Mouse (Mus musculus) liver (tissue): ENCODE results near the gene Wipi1.

Source experiments
- DNase-seq: peaks from one replicate; pipeline ENCODE4 v3.0.0-alpha.2; 2020; ENCODE audit warnings: mixed read lengths

The Wipi1 gene

DNA sequence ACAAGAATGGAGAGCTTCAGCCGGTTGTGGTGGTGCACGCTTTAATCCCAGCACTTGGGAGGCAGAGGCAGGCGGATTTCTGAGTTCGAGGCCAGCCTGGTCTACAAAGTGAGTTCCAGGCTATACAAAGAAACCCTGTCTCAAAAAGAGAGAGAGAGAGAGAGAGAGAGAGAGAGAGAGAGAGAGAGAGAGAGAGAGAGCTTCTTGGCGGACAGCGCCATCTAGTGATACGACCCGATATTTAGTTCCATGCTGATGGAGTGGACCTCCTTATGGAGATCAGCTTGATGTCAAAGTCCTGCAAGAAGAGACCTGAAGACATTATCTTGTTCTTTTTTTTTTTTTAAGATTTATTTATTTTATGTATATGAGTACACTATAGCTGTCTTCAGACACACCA lies 7.3 kb upstream of the Wipi1 start:
- peak; percentile 83 for DNase-seq

GRCm38 (mm10) chr11:109616766-109617165 lies 5.0 kb upstream of the Wipi1 start:
- peak; percentile 78 for DNase-seq

- peak; percentile 45 for DNase-seq
These were observed 4.6 kb upstream of the Wipi1 start for GRCm38 (mm10) chr11:109616352-109616751.

DNA sequence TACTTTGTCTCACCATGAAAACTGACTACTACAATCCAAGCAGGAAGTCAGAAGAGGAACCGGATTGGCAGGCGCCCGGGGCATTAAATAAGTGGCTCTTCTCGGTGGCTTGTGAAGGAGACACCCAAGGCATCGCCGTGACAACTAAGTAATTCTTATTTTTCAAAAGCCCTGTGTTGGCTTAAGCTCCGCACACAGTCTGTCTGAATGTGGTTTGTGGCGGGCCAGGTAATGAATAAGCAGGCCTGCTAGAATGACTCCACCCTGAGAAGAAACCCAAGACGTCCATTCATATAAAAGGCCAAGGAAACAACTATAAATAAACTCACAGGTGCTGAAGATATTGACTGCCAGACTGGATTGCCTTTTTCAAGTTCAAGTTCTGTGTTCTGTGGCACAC lies 3.5 kb upstream of the Wipi1 start:
- peak; percentile 53 for DNase-seq

DNA sequence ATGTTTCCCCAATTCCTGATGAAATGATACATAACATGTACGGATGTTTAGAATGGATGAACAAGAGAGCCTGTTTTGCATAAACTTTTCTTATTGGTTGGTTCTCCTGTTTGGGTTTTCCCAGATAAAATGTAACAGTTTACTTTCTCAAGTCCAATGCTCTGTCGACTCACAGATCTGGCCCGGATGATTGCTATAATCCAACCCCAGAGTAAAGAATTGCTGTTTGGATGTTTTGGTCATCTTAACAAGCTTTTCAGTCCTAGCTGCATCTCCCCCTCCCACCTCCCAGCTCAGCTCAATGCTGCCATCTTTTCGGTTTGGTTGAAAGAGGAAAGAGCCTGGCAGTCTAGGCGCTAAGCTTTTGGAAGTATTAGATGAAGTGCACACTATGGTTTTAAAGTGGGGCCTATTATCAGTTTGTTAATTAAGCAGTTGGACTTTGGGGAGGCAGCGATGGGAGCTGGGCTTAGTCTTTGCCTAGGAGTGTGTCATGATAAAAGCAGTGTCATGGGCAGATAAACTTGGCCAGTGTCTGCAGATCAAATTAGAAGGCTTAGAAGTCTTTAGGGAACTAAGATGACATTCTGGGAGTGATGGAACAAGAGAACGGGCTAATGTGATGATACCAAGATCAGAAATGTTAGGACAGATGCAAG lies 1.2 kb upstream of the Wipi1 start:
- peak; percentile 81 for DNase-seq

GRCm38 (mm10) chr11:109610795-109611302 lies 918 bp downstream of the Wipi1 start:
- DNase-seq: no peak

DNA sequence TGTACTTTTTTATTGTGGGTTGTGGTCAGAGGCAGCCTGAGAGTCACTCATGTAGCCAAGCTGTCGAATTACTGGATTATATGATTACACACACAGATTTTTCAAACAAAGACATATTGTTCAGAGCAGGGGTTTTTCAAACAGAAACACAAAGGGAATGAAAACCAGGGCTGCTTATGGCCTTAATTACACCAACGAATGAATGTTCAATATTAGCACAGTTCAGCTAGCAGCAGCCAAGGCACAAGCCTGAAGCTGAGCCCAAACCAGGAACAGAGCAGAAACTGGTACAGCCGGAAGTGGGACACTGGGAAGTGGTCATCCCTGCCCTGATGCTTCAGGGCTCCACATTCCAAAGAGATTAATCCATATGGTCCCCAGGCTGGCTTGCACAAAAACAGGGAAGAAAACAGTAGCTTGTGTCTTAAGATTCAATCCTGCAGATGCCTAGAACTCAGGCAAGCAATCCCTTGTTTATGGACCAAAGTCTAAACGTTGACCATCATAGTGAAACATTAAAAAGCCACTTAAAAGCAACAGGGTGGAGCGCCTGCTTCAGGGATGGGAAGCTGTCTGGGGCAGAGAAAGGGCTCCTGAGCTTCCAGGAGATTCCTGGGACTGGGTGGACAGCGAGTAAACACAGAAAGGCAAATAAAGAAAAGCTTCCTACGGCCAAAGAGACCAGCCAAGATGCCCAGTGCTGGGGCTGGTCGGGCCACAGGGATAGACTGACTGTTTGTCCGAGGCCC lies 1.5 kb downstream of the Wipi1 start:
- no peak for DNase-seq

DNA sequence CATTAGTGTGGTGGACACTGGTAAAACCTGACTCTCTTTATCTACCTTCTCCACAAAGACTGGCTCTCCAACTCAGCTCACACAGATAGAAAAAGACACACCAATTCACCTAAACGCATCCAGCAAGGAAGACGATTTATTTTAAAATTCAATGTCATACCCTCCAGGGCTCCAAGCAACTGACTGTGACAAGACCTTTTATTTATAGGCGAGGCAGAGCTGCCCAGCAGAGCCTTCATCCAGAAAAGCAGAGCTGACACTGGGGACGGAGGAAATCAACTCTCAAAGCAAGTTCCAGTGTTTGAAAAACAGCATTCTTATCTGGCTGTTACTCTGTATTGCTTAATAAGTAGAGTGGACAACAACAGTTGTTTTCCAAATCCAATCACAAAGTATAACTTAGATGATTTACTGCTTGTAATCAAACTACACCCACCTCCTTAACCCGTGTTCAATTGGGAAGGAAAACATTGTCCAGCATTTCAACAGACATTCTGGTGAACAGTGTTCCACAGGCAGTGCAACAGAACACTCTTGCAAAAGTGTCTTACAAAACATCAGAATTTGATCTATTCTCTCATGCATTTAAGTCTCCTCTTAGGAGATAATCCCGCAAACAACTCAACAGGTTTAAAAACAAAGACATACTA lies 2.7 kb downstream of the Wipi1 start:
- DNase-seq: no peak

GRCm38 (mm10) chr11:109607600-109607999 lies 4.2 kb downstream of the Wipi1 start:
- no peak for DNase-seq

- no peak for DNase-seq
These were observed 12.8 kb downstream of the Wipi1 start for GRCm38 (mm10) chr11:109598778-109599570.

DNA sequence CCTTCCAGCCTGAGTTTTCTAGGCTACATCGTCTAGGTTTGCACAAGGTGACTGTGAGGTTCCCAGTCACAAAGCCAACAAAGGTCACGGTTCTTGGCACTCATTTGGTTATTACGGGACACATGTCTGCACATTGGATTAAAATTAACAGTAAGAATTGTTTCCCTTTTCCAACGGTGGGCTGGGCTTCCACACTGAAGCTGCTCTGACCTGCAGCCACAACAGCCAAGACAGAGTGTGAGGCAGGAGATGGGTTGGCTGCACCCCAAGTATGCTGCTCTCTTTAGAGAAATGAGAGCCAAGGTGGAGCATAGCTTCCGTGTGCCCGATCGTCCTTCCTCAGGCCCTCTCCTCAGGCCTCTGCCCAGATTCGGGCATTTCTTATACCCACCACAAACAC lies 17.0 kb downstream of the Wipi1 start:
- no peak for DNase-seq

GRCm38 (mm10) chr11:109593200-109593981 lies 18.4 kb downstream of the Wipi1 start:
- DNase-seq: no peak

DNA sequence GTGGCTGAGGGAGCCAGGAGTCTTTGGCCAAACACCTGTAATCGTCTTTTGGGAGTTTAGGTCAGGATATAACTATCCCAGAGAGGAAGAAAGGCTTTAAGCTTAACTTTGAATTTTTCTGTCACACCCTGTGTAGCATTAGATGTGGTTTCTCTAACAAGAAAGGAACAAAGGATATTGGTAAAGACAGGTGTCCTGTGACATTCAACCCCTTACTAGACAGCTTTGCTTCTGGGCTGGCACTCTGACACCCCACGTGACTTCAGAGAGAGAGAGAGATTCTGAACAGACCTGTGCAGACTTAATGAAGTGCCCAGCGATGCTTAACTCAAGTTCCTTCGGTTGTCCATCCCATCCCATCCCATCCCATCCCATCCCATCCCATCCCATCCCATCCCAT lies 20.3 kb downstream of the Wipi1 start:
- DNase-seq: no peak

DNA sequence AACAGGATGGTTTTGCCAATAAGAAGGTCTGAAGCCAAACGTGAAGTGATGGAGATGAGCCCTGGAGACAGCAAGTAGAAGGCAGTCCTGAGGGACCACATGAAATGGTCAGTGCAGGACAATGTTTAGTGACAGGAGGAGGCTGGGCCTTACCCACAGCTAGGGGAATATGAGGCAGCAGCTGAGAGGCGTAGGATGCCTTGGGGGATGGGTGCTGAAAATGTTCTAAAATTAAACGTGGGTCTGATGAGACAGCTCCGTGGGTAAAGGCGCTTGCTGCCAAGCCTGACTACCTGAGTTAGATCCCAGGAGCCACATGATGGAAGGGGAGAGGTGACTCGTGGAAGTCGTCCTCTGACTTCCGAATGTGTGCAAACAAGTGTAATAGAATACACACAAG lies 21.8 kb downstream of the Wipi1 start:
- DNase-seq: no peak

GRCm38 (mm10) chr11:109587638-109588374 lies 24.0 kb downstream of the Wipi1 start:
- peak; percentile 87 for DNase-seq

DNA sequence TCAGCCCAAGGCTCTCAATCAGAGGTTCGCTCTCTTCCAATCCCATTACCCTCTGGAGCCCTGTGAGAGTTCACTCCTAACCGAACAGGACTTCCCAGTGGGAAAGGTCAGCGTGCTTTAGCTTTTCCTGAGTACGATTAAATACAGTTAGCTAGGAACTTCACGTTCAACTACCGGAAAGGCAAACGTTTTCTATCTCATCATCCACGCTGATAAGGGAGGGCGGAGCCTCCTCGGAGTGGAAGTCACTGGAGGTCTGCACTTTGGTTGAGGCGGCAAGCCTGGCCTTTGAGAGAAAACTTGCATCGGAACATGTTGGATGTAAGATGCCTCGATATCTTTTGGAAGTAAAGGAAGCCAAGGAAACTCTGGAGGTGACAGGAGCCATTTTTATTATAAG lies 24.7 kb downstream of the Wipi1 start:
- peak; percentile 83 for DNase-seq

DNA sequence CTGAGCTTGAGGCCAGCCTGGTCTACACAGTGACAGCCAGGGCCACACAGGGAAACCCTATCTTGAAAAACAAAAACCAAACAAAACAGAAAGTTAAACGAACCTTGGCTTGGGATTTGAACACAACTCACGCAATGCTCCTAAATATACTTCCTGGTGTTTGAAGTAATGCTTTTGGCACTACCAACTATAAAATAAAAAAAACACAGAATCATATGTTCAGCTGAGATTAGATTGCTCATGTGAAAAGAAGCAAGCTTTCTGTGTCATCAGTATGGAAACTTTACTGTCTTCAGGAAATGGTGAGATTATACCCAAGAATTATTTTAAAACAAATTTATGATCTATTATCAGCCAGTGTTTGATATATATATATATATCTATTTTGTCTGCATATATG lies 25.3 kb downstream of the Wipi1 start:
- no peak for DNase-seq

- DNase-seq: peak; percentile 82
These were observed 26.7 kb downstream of the Wipi1 start for GRCm38 (mm10) chr11:109584843-109585713.

DNA sequence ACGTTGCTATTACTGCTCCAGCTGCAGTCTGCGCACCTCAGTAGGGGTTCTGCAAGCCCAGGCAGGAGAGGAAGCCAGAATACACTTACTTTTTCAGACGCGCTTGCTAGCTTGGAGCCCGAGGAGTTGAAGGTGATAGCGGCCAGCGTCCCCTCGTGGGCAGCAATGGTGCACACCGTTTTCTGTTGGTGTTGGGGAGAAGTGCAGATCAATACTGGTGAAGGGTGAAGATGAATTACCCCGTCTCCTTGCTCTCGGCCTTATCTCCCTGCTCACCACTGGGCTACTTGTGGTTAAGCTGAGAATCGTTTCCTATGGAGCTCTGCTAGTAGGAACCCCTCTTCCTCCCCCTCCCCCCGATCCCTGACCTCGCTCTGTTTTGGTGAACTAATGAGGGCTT lies 27.8 kb downstream of the Wipi1 start:
- DNase-seq: peak; percentile 42

DNA sequence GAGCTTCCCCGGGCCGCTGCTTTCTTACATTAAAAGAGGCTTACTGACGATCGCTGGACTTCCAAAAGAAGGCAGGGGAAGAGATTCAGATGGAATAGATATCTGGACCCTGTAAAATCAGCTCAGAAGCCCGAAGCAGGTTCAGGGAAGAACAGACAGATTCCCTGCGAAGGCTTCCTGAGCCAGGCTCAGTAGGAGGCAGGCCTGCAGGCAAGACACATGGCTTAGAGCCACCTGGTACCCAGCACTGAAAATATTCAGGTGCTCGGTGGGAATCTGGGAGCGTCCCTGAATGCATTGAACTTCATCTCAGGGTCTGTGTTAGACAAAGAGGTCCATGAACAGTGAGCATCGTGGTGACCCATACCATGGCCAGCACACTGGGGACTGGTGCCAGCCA lies 31.8 kb downstream of the Wipi1 start:
- no peak for DNase-seq
